Mouse (Mus musculus) mesoderm, embryonic 11.5 days (tissue): ENCODE data around the gene Dtnbp1.

Experiments
- DNase-seq: peaks from one replicate; pipeline ENCODE4 v3.0.0-alpha.2; 2012; ENCODE audit warnings: low read depth, low spot score

Dtnbp1 gene

DNA sequence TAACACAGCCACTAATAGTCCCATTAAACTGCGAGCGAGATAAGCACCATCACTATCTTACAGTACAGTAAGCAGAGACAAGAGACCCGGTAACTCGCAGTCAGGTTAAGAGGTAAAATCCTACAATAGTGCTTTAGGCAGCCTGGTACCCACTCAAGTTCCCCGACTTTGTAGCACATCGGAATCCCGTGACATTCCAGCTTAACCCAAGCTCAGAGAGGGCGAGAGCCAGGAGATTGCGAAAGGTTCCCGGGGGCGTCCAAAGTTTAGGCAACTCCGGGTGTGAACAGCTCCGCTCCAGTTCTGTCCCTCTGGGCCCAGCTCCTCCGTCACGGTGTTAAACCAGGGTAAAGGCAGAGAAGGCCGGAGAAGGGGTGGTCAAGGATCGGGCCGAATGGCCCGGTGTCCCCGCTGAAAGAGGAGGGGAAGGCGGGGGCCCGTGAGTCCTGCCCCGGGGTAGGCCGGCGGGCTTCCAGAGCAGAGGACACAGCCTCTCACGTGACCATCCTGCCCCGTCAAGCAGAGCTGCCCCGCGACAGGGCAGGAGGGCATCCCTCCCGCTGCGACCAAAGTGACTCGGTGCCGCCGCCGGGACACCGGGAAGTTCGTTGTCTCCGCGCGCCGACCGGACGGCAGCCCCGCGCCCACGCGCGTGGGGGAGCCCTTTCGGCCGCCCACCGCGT is 578 bp downstream of the Dtnbp1 start:
- peak; percentile 67 for DNase-seq

DNA sequence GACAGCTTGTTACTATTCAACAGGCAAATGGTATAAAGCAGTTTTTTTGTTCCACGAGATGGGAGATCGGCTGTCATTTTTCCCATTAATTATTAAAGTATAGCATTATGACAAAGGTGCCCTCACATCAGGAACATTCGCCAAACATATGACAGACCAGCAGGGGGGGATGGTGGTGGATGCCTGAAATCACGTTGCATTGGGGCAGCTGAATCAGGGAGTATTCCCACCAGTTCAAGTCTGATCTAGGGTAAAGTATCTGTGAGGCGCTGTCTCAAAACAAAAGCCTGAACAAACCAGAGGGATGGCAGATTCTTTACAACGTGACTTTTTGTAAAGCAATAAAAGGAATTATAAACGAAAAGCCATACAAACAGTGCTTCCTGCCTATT is 1.1 kb downstream of the Dtnbp1 start:
- DNase-seq = peak; percentile 52

DNA sequence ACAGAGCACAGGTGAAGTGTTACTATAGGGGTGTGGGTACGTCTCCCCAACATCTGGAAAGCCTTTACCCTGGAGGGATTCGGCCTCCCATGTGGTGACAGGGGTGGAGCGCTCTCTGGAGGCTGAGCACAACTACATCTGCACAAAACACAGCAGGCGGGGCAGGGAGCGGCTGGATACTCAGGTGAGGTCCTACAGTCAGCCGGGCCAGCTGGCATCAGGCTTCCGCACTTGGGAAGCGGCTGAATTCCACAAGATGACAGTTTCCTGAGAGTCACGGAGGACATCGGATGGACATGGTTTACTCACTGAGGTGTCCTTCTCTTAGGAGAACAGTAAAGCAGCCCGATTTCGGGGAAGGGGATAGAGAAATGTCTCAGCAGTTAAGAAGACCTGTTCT is 2.7 kb downstream of the Dtnbp1 start:
- no peak for DNase-seq

DNA sequence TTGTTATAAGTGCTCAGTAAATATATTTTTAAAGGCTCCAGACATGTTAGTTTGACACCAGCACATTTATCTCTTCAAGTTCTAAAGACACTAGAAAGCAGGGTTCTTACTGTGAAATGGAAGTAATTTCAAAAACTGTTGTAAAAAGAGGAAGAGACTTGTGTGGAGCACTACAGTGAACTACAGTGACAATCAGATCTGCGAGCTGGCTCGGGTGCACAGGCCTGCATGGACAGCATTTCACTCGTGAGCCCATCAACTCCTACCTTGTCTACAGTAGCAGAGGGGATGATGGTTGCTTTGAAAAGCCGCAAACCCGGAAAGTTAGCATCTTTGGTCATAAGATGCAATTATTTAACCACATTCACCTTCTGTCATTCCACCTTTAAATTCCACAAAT is 5.6 kb downstream of the Dtnbp1 start:
- DNase-seq = no peak

- DNase-seq = no peak
Observed at GRCm38 (mm10) chr13:44992550-44993205, 9.3 kb downstream of the Dtnbp1 start.

- DNase-seq = no peak
Observed at GRCm38 (mm10) chr13:44991936-44992335, 10.0 kb downstream of the Dtnbp1 start.

GRCm38 (mm10) chr13:44990073-44990682 is 11.8 kb downstream of the Dtnbp1 start:
- DNase-seq = no peak

DNA sequence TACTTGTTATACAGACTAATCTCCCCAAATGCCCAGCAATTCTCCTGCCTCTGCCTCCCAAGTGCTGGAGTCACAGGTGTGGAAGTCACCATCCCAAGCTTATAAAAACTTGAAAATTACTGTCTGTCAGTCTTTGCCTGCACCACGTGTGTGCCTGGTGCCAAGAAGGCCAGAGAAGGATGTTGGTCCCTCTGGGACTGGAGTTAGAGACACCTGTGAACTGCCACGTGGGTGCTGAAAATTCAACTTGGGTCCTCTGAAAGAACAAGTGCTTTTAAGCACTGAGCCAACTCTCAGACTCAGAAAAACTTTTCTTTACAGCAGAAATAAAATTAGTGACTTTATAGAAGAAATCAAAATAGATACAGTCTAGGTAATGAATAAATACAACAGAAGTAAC is 15.6 kb downstream of the Dtnbp1 start:
- no peak for DNase-seq

DNA sequence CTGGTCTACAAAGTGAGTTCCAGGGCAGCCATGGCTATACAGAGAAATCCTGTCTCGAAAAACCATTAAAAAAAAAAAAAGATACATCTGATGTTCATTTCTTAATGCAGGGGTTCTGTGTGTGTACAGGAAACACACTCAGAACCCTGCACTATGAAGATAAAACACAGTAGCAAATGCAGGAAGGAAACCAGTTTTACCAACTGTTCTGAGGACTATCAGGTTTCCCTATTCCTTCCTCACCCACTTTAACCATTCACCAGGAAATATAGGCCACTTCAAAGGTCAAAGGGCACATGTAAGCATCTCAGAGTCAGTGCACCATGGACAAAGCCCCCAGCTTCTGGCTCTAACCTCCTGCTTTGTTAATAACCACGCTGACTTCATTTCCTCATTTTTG is 16.6 kb downstream of the Dtnbp1 start:
- DNase-seq = peak; percentile 26

- DNase-seq = no peak
Observed at GRCm38 (mm10) chr13:44983635-44984401, 18.1 kb downstream of the Dtnbp1 start.

DNA sequence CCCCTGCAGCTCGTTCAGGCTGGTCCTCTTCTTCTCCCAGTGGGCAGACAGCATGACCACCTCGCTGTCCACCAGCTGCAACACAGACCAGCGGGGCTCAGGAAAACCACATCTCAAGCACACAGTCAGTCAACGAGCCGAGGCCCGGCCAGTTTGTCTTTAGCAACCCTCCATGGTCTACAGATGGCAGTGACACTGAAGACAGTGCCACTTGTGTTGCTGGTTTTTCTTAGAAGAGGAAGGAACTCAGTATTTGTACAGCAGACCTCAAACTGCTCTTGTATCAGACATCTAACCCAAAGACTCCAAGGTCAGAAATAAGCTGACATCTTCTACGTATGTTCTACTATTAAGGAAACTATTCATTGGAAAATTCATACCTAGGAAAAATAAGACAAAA is 19.1 kb downstream of the Dtnbp1 start:
- DNase-seq = no peak

DNA sequence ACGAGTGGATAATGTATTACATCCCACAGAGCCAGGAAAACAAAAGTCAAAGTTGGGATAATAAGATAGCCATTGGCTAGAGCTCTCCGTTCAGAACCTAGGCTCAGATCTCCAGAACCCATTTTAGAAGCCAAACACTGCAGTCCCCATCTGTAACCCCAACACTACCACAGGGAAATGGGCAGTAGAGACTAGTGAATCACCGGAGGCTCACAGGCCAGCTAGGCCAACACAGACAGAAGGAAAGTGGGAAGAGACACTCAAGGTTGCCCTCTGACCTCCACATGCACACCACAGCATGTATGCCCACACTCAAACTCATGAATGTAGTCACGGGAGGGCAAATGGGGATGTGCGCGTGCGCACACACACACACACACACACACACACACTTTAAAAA is 22.5 kb downstream of the Dtnbp1 start:
- no peak for DNase-seq

DNA sequence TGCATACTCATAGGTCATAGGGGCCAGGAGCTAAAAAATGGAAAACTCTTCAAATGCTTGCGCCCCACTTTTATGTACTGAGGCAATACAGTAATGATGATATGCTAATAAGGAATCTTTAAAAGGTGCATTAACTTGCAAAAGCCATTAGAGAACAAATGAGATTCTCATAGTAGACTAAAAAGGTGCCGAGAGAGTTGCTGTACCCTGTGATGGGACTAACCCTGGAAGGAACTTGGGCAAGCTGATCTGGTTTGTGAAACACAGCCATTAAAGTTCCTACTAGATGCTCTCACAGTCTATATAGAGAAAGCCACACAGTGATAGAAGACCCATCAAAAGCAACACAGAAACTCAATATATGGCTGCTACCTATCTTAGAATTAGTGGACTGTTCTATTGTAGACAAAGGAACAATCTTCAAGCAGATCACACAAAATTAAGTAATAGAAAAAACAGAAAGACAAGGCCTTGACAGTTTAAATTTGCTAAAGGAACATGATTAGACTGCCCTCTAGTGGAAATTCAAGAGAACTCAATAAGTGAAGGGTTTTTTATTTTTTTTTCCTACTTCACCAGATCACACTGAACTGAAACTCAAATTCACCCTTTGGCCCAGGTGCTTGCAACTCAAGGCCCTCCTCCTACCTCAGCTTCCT is 24.3 kb downstream of the Dtnbp1 start:
- DNase-seq = no peak

- no peak for DNase-seq
Observed at GRCm38 (mm10) chr13:44977059-44977458, 24.9 kb downstream of the Dtnbp1 start.

DNA sequence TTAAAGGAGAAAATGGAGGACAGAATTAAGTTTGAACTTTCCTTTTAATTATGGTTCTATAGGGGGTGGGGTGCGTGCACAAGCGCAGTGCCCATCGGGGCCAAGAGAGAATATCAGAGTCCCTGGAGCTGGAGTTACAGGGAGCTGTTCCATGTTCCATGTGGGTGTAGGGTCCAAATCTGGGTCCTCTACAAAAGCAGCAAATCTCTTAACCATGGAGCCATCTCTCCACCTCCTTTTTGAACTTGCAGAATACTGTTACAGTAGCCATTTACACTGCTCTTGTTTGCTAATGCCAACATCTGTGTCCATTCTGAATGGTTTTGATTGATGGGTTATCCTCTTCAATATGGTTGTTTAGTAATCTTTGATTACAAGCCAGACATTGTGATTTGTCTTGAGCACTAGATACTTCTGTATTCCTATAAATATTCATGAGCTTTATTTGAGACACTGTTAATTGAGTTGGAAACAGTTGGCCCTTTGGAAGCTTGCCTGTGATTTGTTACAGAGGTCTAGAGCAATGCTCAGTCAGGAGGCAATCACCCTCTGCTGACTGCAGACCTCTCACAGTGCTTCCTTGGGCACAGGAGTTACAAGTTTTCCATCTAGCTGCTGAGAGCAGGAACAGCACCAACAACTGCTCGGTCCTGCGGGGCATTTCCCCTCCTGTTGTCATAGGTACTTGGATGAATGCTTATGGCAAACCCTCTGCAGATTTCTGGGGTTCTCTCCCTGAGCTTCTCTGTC is 41.2 kb downstream of the Dtnbp1 start:
- no peak for DNase-seq

- no peak for DNase-seq
Observed at GRCm38 (mm10) chr13:44957049-44957448, 44.9 kb downstream of the Dtnbp1 start.

DNA sequence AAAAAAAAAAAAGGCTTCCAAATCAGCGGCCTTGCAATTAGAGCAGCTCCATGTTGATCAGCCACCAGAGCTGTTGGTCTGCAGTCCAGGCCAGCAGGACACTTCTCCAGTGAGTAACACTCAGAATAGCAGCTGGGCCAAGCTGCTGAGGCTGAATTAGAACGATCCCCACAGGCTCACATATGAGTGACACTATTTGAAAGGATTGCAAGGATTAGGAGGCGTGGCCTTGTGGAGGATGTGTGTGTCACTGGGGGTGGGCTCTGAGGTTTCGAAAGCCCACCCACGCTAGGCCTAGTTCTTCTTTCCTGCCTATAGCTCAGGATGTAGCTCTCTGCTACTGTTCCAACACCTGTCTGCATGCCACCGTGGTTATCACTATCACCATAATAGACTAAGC is 46.2 kb downstream of the Dtnbp1 start:
- no peak for DNase-seq

GRCm38 (mm10) chr13:44954232-44954568 is 47.7 kb downstream of the Dtnbp1 start:
- no peak for DNase-seq

DNA sequence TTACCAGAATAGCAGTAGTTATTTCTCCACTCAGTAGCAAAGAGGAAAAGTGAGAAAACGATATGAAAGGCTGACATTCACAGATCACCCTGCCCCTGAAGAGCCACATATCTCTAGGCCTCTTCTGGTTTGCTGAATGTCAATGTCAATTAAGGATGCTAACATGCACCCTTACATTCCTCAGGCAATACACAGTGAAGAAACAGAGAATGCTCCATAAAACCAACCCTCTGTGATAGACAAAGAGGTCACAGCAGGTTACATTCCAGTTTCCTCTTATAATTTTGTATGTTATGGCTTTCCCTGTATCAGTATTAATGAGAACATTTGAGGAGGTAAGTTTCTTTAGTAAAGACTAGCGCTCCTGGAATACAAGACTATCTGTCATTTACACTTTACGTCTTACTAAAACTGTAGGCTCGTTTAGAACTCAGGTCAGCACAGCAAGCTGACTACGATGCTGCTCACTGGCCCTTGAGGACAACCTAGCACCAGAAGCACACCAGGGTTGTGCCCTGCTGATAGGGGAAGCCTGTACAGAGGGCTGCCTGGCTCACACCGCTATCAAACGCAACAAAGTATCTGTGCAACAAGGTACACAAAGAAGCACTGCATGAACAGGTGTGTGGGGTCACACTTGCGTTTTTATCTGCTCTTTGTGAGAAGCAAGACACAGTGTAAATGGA is 48.3 kb downstream of the Dtnbp1 start:
- no peak for DNase-seq

GRCm38 (mm10) chr13:44952393-44953086 is 49.4 kb downstream of the Dtnbp1 start:
- DNase-seq = no peak
